Mouse (Mus musculus) embryonic facial prominence, embryonic 14.5 days (tissue): ENCODE measurements at regions not wholly inside any gene's neighbourhood (a gene's known extent, or its start where the extent isn't known, plus 50 kb on each side); places are given as distances from the start of the nearest gene placed in this dataset.

Experiments
- ATAC-seq: fragments of 200-750 bp; cut with Nextera tagmentation; 2 replicates; pipeline ENCODE4 v1.8.0; 2017; ENCODE audit warnings: low read depth, moderate number of reproducible peaks, moderate TSS enrichment
- DNase-seq: peaks from one replicate; pipeline ENCODE4 v3.0.0-alpha.2; 2015; ENCODE audit warnings: low spot score
- H3K27ac ChIP-seq: fragments of 300-500 bp; sonication (generic); replicated peaks from 2 replicates; pipeline ENCODE4 v1.5.1; 2014; ENCODE audit warnings: low read depth, mild to moderate bottlenecking, low read length, moderate library complexity
- H3K27me3 ChIP-seq: fragments of 300-500 bp; sonication (generic); replicated peaks from 2 replicates; pipeline ENCODE4 v1.6.1; 2014; ENCODE audit warnings: low read length; ENCODE audit not compliant: control insufficient read depth, insufficient read depth
- H3K36me3 ChIP-seq: fragments of 300-500 bp; sonication (generic); 2 replicates; pipeline ENCODE4 v1.6.1; 2014; ENCODE audit warnings: low read length, mixed read lengths; ENCODE audit not compliant: control insufficient read depth, insufficient read depth
- H3K4me1 ChIP-seq: fragments of 300-500 bp; sonication (generic); 2 replicates; pipeline ENCODE4 v1.6.1; 2014; ENCODE audit warnings: antibody characterized with exemption, low read length; ENCODE audit not compliant: control insufficient read depth, insufficient read depth
- H3K4me2 ChIP-seq: fragments of 300-500 bp; sonication (generic); 2 replicates; pipeline ENCODE4 v1.6.1; 2014; ENCODE audit warnings: low read depth, mild to moderate bottlenecking, low read length, moderate library complexity, mixed read lengths
- H3K4me3 ChIP-seq: fragments of 300-500 bp; sonication (generic); 2 replicates; pipeline ENCODE4 v1.5.1; 2014; ENCODE audit warnings: low read depth, mild to moderate bottlenecking, low read length
- H3K9ac ChIP-seq: fragments of 300-500 bp; sonication (generic); 2 replicates; pipeline ENCODE4 v1.6.1; 2014; ENCODE audit warnings: low read depth, mild to moderate bottlenecking, low read length, moderate library complexity, mixed read lengths
- H3K9me3 ChIP-seq: fragments of 300-500 bp; sonication (generic); 2 replicates; pipeline ENCODE4 v1.6.1; 2016; ENCODE audit warnings: low read length; ENCODE audit not compliant: control insufficient read depth
- WGBS: fragments of 180-500 bp; shearing (Covaris S2); extraction: QIAGEN DNeasy Blood & Tissue Kit; methylation state at CpG from one replicate; pipeline ENCODE4 v1.1.7; 2014; 5-methylcytosine and 5-hydroxymethylcytosine counted together

DNA sequence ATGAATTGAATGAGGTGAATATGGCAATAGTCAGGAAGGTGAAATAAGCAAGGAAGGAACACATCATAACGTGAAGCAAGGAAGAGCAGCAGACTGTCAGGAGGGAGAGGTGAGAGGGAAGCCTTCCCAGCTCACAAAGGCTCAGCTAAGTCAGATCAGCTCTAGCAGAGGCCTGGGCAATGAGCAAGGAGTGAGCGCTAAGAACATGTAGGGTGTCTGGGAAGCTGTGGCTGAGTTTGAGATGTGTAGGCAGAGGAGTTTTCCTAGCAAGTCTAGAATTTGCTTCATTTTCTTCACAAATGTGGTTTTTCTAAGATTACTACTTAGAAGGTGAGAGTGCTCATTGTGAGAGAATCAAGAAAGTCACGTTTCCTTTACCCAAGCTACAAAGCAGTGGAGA, 803.5 kb upstream of the Chrm3 start:
- DNase-seq (no peak), ATAC-seq (no peak)
- Histone ChIP-seq H3K4me1 (no peaks in the 10 kb centered on the region), H3K9ac (no peak overlapping the region), H3K4me3 (no peak overlapping the region), H3K4me2 (no peak overlapping the region), H3K9me3 (no peaks in the 10 kb centered on the region), H3K27ac (no peak overlapping the region), H3K36me3 (no peaks in the 10 kb centered on the region), H3K27me3 (no peaks in the 10 kb centered on the region)
- WGBS = 76% methylated on average over 3 of the region's 3 CpGs

DNA sequence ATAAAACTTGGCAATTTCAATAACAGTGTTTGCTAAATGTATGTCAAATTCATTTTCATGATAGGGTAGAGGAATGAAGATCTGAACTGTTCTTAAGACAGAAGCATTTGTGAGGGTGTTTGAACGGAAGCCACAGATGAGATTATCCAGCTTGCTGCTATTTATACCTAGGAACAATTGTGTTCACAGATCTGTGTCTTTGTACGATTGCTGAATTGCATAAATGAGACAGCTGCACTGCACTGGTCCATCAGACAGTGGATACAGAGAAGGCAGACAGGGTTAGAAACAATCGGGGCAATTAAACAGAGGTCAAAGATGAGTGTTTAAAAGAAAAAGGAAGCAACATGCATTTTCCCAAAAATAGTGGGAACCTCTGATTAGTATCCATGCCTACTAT, 786.6 kb upstream of the Chrm3 start:
- ATAC-seq = no peak
- WGBS = 86% methylated on average over 3 of the region's 3 CpGs

DNA sequence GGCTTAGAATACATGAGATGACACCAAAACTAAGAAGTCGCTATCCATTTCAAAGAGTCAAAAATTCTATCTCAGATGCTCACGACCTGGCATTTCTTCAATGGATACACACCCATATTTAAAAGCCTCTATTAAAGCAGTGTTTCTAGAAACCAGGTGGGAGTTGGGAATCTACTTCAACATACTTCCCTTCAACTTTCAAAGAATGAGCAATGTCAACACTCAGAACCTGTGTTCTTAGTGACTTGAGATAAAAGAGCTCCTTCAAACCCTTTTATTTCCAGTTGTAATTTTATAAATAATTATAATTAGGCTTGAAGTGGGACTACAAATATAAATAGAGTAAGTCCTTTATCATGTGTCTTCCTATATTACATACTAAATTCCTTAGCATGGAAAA, 747.0 kb upstream of the Chrm3 start:
- Histone ChIP-seq H3K27ac (no peak overlapping the region), H3K27me3 (no peaks in the 10 kb centered on the region), H3K36me3 (no peaks in the 10 kb centered on the region), H3K4me2 (no peak overlapping the region), H3K9ac (no peak overlapping the region), H3K4me1 (no peaks in the 10 kb centered on the region), H3K4me3 (no peak overlapping the region), H3K9me3 (no peaks in the 10 kb centered on the region)
- DNase-seq = no peak
- 88% methylated on average over 2 of the region's 2 CpGs for WGBS
- ATAC-seq = no peak

More for the DNA sequence above, 786.6 kb upstream of the Chrm3 start:
- DNase-seq = no peak
- no peak overlapping the region for H3K4me3 ChIP-seq
- no peak overlapping the region for H3K9ac ChIP-seq
- no peaks in the 10 kb centered on the region for H3K27me3 ChIP-seq
- no peaks in the 10 kb centered on the region for H3K36me3 ChIP-seq
- H3K9me3 ChIP-seq = no peaks in the 10 kb centered on the region
- no peak overlapping the region for H3K27ac ChIP-seq
- no peaks in the 10 kb centered on the region for H3K4me1 ChIP-seq
- no peak overlapping the region for H3K4me2 ChIP-seq

DNA sequence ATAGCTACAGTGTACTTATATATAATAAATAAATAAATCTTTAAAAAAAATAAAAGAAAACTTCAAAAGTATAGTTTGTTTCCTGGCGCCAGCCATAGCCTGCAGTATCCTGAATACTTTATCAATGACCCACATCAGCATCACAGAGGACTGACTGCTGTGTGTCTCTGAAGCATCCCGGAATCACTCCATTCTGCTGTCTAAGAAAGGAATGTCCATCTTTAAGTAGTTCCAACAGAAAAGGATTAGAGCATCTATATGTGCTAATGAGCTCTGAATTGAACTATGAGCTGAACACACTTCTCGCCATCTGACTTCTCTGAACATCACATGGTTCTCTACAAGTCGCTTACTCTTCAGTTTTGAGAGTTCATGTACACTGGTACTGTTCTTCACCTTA, 745.8 kb upstream of the Chrm3 start:
- Histone ChIP-seq H3K9me3 (no peaks in the 10 kb centered on the region), H3K4me2 (no peak overlapping the region), H3K27me3 (no peaks in the 10 kb centered on the region), H3K4me3 (no peak overlapping the region), H3K36me3 (no peaks in the 10 kb centered on the region), H3K27ac (no peak overlapping the region), H3K4me1 (no peaks in the 10 kb centered on the region), H3K9ac (no peak overlapping the region)
- no peak for ATAC-seq
- WGBS = 87% methylated on average over 4 of the region's 4 CpGs
- no peak for DNase-seq

DNA sequence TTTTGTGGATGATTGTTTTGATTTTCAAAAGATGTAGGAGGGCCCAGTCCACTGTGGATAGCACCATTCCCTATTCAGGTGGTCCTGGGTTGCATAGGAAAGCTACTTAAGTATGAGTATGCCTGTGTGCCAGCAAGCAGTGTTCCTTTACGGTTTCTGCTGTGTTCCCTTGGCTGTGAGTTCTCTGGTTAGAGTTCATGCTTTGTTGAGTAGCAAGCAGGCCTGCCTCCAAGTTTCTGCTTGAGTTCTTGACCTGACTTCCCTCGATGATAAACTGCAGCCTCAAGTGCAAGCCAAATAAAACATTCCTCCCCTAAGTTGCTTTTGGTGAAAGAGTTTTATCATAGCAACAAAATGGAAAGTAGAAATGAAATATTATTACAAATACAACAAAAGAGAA, 744.9 kb upstream of the Chrm3 start:
- H3K4me3 ChIP-seq = no peak overlapping the region
- H3K9ac ChIP-seq = no peak overlapping the region
- H3K9me3 ChIP-seq = no peaks in the 10 kb centered on the region
- no peaks in the 10 kb centered on the region for H3K36me3 ChIP-seq
- no peak overlapping the region for H3K27ac ChIP-seq
- no peaks in the 10 kb centered on the region for H3K27me3 ChIP-seq
- H3K4me2 ChIP-seq = no peak overlapping the region
- DNase-seq (peak; percentile 25), ATAC-seq (no peak)
- no peaks in the 10 kb centered on the region for H3K4me1 ChIP-seq
- 56% methylated on average over 2 of the region's 2 CpGs for WGBS

DNA sequence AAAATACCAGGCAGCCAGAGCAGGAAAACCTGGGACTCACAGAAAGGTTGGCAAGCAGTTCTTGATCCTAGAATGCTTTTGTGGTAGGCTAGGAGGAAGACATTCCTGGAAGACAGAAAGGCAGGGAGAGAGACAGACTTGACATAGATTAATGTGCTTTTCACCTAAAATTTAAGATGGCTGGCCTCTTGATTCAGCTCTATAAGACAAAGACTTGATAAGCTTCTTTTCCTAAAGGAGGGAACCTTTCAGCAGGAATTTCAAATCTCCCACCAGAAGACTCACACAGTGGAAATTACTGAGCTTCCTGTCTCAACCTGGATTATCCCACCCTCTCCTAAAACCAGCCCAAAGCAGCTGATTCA, 738.9 kb upstream of the Chrm3 start:
- Histone ChIP-seq H3K4me1 (no peaks in the 10 kb centered on the region), H3K4me2 (no peak overlapping the region), H3K9me3 (no peaks in the 10 kb centered on the region), H3K27me3 (no peaks in the 10 kb centered on the region), H3K9ac (no peak overlapping the region), H3K36me3 (no peaks in the 10 kb centered on the region), H3K4me3 (no peak overlapping the region), H3K27ac (no peak overlapping the region)
- DNase-seq (no peak), ATAC-seq (no peak)

DNA sequence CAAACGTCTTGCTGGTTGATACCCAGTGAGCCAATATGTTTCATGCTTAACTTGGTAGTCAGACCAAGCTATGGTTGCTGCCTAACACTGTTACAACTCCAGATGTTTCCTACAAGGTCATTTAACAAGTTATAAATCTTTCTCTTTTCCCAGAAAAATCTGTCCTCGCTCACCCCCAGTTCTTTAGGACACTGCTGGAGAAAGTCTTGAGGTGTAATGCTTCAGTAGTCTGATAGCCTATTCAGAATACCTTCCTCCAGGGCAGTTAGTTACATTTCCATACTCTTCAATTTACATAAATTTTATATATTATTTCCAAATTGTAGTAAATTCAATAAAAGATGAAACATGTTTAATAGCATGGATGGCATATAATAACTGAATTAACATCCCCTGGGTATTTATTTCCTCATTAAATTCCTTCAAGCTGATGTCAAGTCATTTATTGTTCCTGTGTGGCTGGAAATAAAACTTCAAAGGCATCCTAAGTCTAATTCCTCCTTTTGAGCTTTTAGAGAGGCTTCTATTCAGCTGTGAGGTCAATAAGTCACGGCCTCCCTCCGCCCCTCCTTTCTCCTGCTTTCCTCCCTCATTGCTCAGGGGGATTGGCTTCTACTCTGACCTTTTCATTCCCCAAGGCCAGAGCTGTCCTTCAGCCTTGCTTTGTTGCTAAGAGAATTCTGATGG, 738.4 kb upstream of the Chrm3 start:
- H3K4me2 ChIP-seq = no peak overlapping the region
- no peak for ATAC-seq
- H3K4me1 ChIP-seq = no peaks in the 10 kb centered on the region
- WGBS = 19% methylated on average over 4 of the region's 4 CpGs
- H3K27ac ChIP-seq = no peak overlapping the region
- no peaks in the 10 kb centered on the region for H3K36me3 ChIP-seq
- no peak overlapping the region for H3K9ac ChIP-seq
- no peaks in the 10 kb centered on the region for H3K9me3 ChIP-seq
- no peaks in the 10 kb centered on the region for H3K27me3 ChIP-seq
- no peak overlapping the region for H3K4me3 ChIP-seq
- DNase-seq = peak; percentile 7

DNA sequence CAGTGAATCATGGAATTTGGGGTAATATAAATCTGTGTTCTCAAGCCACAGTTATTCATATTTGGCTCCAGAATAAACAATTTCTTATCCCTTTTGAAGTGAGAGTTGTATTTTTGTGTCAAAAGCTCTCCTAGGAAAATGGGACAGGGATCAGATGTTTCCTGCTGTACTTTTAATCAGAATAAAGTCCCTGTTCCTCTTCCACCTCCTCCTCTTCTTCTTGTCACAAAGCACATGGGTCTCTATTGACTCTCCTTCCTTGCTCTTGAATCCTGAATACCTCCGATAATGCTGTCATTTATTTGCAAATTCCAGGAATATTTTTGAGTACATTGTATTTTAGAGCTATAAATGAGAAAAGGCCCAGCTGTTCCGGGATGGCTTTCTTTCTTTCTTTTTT, 732.3 kb upstream of the Chrm3 start:
- Histone ChIP-seq H3K4me2 (no peak overlapping the region), H3K27me3 (no peaks in the 10 kb centered on the region), H3K9me3 (no peaks in the 10 kb centered on the region), H3K27ac (no peak overlapping the region), H3K4me1 (no peaks in the 10 kb centered on the region), H3K36me3 (no peaks in the 10 kb centered on the region), H3K4me3 (no peak overlapping the region), H3K9ac (no peak overlapping the region)
- 64% methylated on average over 2 of the region's 2 CpGs for WGBS
- DNase-seq (no peak), ATAC-seq (no peak)
